Mouse (Mus musculus) common myeloid progenitor, adult 5-6 weeks (primary cell): ENCODE data around the gene Ppm1h. TPM values are rescaled to one million over a fixed set of nuclear protein-coding genes. Genes with fewer than 3 reads are reported as not detected.

Source experiments
- ATAC-seq: replicated peaks from 2 replicates; pipeline ENCODE4 v1.8.0; 2016; ENCODE audit warnings: low read depth, mild to moderate bottlenecking, moderate TSS enrichment, inconsistent platforms; ENCODE audit not compliant: poor library complexity, severe bottlenecking
- total RNA-seq: library from RNA; stranded (forward); fragments of 200-1000, 187-1606 nt; gene quantifications from 2 replicates; pipeline ENCODE4 v1.2.3, GENCODE M21; 2017

Ppm1h gene
- 8.6 and 10.9 TPM in 2 replicates for total RNA-seq

GRCm38 (mm10) chr10:122678541-122679436, at the start of gene Ppm1h:
Gene Ppm1h, plus strand, starts transcription at chr10:122678762.
- ATAC-seq, result peak; percentile 77

GRCm38 (mm10) chr10:122629003-122629402, 49.6 kb upstream of the Ppm1h start:
- no peak for ATAC-seq

GRCm38 (mm10) chr10:122639879-122640278, 38.7 kb upstream of the Ppm1h start:
- ATAC-seq, result no peak

GRCm38 (mm10) chr10:122641263-122641795, 37.2 kb upstream of the Ppm1h start:
- peak; percentile 64 for ATAC-seq

GRCm38 (mm10) chr10:122642125-122642524, 36.4 kb upstream of the Ppm1h start:
- ATAC-seq, result peak; percentile 74

GRCm38 (mm10) chr10:122651932-122652331, 26.6 kb upstream of the Ppm1h start:
- ATAC-seq, result peak; percentile 83

GRCm38 (mm10) chr10:122652578-122652977, 26.0 kb upstream of the Ppm1h start:
- ATAC-seq, result no peak

GRCm38 (mm10) chr10:122665652-122666051, 12.9 kb upstream of the Ppm1h start:
- ATAC-seq, result no peak

GRCm38 (mm10) chr10:122671253-122671652, 7.3 kb upstream of the Ppm1h start:
- no peak for ATAC-seq

GRCm38 (mm10) chr10:122672044-122672443, 6.5 kb upstream of the Ppm1h start:
- ATAC-seq, result no peak

GRCm38 (mm10) chr10:122679437-122680045, 979 bp downstream of the Ppm1h start:
- ATAC-seq, result peak; percentile 31

GRCm38 (mm10) chr10:122680387-122681084, 2.0 kb downstream of the Ppm1h start:
- peak; percentile 51 for ATAC-seq

- ATAC-seq, result no peak
Observed at GRCm38 (mm10) chr10:122681085-122681408, 2.5 kb downstream of the Ppm1h start.

GRCm38 (mm10) chr10:122683819-122684330, 5.3 kb downstream of the Ppm1h start:
- ATAC-seq, result no peak

GRCm38 (mm10) chr10:122685297-122685696, 6.7 kb downstream of the Ppm1h start:
- ATAC-seq, result no peak

GRCm38 (mm10) chr10:122685836-122686531, 7.4 kb downstream of the Ppm1h start:
- ATAC-seq, result no peak

- ATAC-seq, result peak; percentile 56
Observed at GRCm38 (mm10) chr10:122690698-122691097, 12.1 kb downstream of the Ppm1h start.

GRCm38 (mm10) chr10:122693158-122693777, 14.7 kb downstream of the Ppm1h start:
- ATAC-seq, result no peak

GRCm38 (mm10) chr10:122693911-122694618, 15.5 kb downstream of the Ppm1h start:
- ATAC-seq, result no peak
